Mouse (Mus musculus): ENCODE results near the gene Acrv1.
"Not testable (repeated sequence)": the region's sequence is repeated elsewhere in the genome, so short reads cannot be mapped to it uniquely, and the experiment has no call there.

Acrv1 gene

DNA sequence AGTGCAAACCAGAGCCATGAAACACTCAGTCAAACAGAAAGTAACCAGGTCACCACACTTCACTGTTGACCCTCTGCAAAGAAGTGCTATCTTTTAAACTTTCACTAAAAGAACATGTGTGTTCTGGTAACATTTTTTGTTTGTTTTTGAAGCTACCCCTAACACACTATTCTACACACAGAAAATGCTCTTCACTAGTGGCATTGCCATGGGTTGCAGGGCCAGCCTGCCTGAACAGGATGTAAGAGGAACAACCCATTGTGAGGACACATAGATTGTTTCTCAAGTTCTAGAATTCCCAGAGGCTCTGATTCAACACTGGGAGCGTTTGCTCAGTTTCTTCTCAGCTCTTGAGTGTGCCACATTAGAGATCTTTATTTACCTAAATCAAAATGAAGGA, at the start of gene Acrv1:
Gene Acrv1, plus strand, starts transcription at position 301 of the 400 bp plus-strand sequence.
- DNase-seq: no peak

DNA sequence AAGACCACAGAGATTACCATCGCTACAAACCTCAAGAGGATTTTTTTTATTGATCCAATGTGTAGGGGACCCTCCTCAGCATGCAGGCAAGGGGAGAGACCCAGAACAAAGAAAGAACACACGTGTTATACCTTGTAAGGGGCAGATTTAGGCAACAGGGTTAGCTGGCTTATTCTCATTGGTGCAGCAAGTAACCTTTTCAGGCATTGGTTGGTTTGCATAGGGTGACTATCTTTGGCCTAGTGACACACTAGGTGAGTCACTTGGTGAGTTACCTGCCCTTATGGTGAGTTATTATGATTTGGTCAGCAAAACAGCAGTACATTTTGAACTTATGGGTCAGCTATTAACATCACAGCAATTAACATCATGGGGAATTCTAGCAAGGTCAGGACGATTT, 49.7 kb upstream of the Acrv1 start, which contains the start of gene A630095E13Rik:
Gene A630095E13Rik, minus strand, starts transcription at position 101 of the 400 bp plus-strand sequence.
- DNase-seq: not testable (repeated sequence)

DNA sequence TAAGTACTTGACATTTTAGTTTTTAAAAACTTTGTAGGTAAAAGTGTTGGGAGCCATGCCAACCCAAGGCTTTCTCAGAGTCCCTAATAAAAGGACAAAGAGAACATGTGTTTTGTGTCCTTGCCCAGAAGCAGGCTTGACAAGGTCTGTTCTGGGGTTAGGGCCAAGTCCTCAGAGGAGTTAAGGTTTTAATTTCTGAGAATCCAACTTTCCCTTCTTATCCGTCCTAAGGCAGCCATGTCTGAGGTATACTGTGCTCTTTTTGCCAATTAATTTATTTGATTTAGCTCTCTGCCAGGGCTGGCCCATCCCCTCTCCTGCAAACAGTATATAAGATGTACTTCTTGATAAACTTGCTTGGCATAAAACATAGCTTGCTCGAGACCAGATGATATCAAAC, 11.6 kb upstream of the Acrv1 start:
- no peak for DNase-seq

GRCm38 (mm10) chr9:36687329-36687728, 5.7 kb upstream of the Acrv1 start:
- DNase-seq: no peak

DNA sequence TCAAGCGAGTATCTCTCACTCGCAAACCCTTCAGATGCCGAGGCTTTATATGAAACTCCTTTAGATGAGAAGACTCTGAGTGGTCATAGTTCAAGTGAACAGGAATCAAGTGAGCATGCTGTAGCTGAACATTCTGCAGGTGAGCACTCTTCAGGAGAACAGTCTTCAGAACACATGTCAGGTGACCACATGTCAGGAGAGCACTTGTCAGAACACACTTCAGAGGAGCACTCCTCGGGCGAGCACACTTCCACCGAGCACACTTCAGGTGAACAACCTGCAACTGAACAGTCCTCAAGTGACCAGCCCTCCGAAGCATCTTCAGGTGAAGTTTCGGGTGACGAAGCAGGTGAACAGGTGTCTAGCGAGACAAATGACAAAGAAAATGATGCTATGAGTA, 1.3 kb downstream of the Acrv1 start:
- DNase-seq: no peak

DNA sequence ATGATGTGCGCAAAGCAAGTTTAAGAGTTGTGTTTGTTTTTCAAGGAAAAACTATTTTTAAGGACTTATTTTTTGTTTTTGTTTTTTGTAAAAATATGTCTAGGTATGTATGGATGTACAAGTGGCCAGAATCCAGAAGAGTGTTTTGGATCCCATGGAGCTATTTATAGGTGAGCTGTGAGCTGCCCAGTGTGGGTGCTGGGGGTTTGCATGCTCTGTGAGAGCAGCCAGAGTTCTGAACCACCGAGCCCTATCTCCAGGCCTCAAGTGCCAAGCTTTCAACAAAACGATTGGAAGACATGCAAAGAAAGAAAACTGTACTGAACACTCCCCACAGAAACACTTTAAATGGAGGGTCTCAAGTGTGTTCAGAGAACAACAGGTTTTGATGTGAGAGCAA, 12.9 kb downstream of the Acrv1 start:
- no peak for DNase-seq

DNA sequence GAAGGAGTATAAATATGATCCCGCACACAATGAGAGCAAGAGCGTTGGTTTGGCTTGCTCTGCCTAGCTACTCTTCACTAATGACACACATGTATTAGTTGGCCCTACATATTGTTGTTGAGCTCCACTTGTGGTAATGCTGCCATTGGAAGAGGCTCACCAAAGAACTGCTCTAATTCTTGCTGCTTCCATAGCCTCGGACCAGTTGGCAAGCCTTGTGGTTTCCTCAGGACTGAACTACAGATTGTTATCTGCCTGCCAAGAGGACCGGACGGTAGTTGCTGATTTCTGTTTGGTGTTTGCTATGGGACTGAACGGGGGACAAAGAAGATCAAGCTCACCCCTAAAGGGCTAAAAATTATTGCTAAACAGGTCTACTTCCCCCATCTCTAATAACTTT, 14.3 kb downstream of the Acrv1 start:
- DNase-seq: no peak

DNA sequence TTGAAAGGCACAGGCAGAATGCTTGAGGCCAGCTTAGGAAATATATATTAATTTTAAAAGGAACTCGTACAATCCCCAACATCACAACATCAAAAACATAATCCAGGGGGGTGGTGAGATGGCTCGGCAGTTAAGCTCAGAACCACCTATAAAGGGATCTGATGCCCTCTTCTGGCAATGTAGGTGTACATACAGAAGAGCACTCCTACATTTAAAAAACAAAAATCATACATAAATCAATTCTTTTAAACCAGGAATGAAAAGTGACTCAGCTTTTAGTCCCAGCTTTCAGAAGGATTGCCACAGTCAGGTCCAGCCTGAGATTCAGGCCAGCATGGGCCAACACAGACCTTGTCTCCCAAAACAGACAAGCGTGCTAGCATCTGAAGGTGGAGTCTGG, 23.6 kb downstream of the Acrv1 start:
- no peak for DNase-seq

DNA sequence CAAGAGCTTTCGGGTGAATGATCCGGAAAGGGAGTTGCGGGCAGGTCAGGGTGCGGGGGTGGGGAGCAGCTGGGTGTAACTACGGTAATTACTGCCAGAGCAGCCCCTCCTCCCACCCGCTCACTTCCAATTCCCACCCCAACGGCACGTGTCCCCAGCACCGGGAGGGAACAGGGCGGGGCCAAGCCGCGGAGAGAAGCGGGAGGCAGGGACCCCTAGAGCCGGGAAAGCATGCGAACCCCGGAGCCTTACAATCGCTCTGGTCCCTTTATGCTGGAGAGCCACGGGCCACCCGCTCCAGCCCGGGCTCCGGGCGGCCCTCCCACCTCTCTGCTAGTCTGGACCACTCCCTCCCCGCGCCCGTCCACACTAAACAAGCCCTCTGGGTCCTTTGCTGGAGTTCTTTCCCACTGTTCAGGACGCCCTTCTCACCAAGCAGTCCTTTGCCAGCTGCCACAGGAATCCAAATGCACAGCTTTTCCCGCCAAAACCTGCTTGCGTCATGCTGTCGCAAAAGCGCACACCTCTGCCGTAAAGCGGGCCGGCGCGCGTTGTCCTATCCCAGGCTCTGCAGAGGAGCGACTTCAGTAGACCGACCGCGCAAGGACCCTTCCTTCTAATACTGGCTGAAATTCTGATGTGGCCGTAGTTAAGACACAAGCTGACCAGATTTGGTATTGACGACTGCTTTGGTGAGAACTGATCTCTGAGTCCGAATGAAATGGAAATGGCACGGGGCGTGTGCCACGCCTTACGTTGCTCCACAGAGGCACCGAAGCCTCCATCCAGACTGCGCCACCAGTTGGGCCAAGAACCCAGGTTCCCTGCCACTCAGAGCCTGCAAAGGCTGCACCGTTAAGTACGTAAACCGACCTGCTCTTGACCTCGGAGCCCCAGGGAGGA, 33.4 kb downstream of the Acrv1 start:
- peak; percentile 89 for DNase-seq

GRCm38 (mm10) chr9:36727034-36727755, 34.2 kb downstream of the Acrv1 start, which contains the start of gene Chek1:
Gene Chek1 (minus strand): TSS chr9:36727065.
- no peak for DNase-seq
